Mouse (Mus musculus): ENCODE results near the gene Suco. TPM values are rescaled to one million over a fixed set of nuclear protein-coding genes. Genes with fewer than 3 reads are reported as not detected.

The Suco gene
- 0.18 and 0.69 TPM in 2 replicates for polyA plus RNA-seq (2012)

GRCm38 (mm10) chr1:161876553-161877447 is at the start of gene Suco:
Suco (minus strand) TSS chr1:161876682.
- peaks cover 4% of the 10 kb centered on the region for H3K27me3 ChIP-seq (ENCODE audit: control insufficient read depth)
- peak within 1 kb of the TSS; percentile 79 for H3K4me3 ChIP-seq (replicated peaks)
- H3K4me1 ChIP-seq (ENCODE audit: control insufficient read depth): peaks cover 39% of the 10 kb centered on the region
- TF ChIP-seq TAL1 (IDR thresholded peaks at IDR 0.05; ENCODE audit: low read length): no peak
- no peak for TF ChIP-seq GATA1 (IDR thresholded peaks at IDR 0.05; ENCODE audit: low read length)
- H3K9me3 ChIP-seq (ENCODE audit: control insufficient read depth, low read length): no peaks in the 10 kb centered on the region
- peaks cover 16% of the 10 kb centered on the region for H3K36me3 ChIP-seq (ENCODE audit: control insufficient read depth)

DNA sequence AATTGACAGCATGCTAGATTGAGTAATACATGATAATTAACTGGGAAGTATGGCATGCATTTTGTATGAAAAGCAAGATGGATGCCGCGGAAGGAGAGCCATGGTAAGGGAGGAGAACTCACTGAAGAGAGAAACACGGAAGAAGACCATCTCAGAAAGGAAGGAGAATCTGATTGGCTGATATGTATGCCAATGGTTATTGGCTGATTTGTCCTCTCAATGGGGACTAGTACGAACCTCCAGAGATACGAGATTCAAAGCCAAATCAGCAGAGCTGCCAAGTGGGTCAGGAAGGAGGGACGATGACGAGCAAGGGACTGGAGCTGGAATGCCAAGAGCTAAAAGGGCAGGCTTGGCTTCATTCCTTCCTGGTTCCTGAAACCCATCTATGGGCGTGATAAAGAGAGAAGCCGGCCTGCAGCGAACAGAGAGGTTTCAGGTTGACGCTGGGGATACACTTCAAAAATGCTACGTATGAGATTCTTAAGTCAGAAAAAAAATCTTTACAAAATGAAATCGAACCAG is 48.9 kb upstream of the Suco start:
- Histone ChIP-seq H3K36me3 (ENCODE audit: control insufficient read depth) (no peaks in the 10 kb centered on the region), H3K9me3 (ENCODE audit: control insufficient read depth, low read length) (no peaks in the 10 kb centered on the region), H3K4me3 (replicated peaks) (no peak overlapping the region), H3K27me3 (ENCODE audit: control insufficient read depth) (no peaks in the 10 kb centered on the region), H3K4me1 (ENCODE audit: control insufficient read depth) (peaks cover 2% of the 10 kb centered on the region)
- TF ChIP-seq GATA1 (IDR thresholded peaks at IDR 0.05; ENCODE audit: low read length): no peak
- TF ChIP-seq TAL1 (IDR thresholded peaks at IDR 0.05; ENCODE audit: low read length): no peak

GRCm38 (mm10) chr1:161924321-161924720 is 47.8 kb upstream of the Suco start:
- TF ChIP-seq TAL1 (IDR thresholded peaks at IDR 0.05; ENCODE audit: low read length) (no peak), GATA1 (IDR thresholded peaks at IDR 0.05; ENCODE audit: low read length) (no peak)

DNA sequence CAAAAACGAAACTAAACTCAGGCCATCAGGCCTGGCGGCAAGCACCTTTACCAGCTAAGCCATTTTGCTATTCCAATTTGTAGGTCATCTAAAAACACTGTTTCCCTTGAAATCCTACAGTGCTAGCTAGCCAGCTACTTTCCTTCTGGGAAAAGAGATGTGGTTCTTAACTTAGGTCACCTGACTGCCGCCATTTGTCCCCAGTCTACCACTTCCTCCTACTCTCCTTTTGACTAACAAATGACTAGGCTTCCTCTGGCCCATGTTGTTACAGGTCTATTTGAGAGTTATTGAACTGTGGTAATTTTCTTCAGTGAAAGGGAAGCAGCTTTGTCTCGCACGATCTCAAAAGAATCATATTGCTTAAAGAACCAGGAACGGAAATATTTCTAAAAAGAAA is 45.4 kb upstream of the Suco start:
- H3K27me3 ChIP-seq (ENCODE audit: control insufficient read depth): no peaks in the 10 kb centered on the region
- no peaks in the 10 kb centered on the region for H3K36me3 ChIP-seq (ENCODE audit: control insufficient read depth)
- H3K4me1 ChIP-seq (ENCODE audit: control insufficient read depth): peaks cover 2% of the 10 kb centered on the region
- H3K9me3 ChIP-seq (ENCODE audit: control insufficient read depth, low read length): no peaks in the 10 kb centered on the region
- TF ChIP-seq GATA1 (IDR thresholded peaks at IDR 0.05; ENCODE audit: low read length): no peak
- no peak for TF ChIP-seq TAL1 (IDR thresholded peaks at IDR 0.05; ENCODE audit: low read length)
- H3K4me3 ChIP-seq (replicated peaks): no peak overlapping the region

More at GRCm38 (mm10) chr1:161924321-161924720, 47.8 kb upstream of the Suco start:
- no peaks in the 10 kb centered on the region for H3K9me3 ChIP-seq (ENCODE audit: control insufficient read depth, low read length)
- no peaks in the 10 kb centered on the region for H3K36me3 ChIP-seq (ENCODE audit: control insufficient read depth)
- H3K4me3 ChIP-seq (replicated peaks): no peak overlapping the region
- no peaks in the 10 kb centered on the region for H3K27me3 ChIP-seq (ENCODE audit: control insufficient read depth)
- H3K4me1 ChIP-seq (ENCODE audit: control insufficient read depth): peaks cover 2% of the 10 kb centered on the region

DNA sequence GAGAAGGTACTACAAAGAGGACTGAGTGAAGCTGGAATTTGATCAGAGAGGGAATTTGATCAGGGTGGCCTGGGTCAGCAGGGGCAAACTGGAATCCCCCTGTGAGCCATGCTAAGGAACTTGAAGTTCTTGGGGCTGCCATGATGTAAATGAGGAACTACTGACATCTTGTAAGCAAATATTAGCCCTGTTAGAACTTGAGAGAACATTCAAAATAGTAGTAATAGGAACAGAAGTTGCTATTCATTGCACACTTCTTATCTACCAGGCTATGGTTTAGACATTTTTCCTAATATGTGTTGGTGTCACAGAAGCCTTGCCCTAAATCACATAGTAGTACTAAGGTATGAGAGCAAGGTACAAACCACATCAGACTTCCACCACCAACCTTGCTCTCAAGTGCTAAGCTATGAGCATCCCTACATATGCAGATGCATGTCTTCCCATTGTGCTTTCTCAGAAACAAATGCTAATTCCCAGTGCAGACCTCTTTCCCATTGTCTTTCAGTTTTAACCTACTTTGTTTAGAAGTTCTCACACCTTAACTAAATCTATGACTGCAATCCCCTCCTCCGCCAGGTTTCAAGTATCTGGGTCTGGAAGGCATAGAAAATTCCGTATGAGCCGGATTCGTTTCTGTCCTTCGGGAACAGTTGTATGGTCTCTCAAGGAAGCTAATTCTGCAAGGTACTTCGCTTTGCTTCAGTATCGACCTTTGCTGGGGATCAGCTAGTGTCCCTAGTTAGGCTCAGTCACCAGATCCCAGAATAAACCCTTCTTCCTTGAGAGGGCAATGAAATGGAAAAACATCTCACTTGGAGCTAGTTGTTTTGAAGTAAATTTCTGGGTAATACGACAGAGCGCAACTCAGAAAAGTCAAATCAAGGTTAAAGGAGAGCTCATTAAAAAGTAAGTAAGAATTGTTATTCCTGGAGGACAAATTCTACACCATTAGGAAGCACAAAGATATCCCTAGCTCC is 44.3 kb upstream of the Suco start:
- peaks cover 2% of the 10 kb centered on the region for H3K27me3 ChIP-seq (ENCODE audit: control insufficient read depth)
- peaks cover 4% of the 10 kb centered on the region for H3K4me1 ChIP-seq (ENCODE audit: control insufficient read depth)
- no peaks in the 10 kb centered on the region for H3K36me3 ChIP-seq (ENCODE audit: control insufficient read depth)
- TF ChIP-seq TAL1 (IDR thresholded peaks at IDR 0.05; ENCODE audit: low read length) (no peak), GATA1 (IDR thresholded peaks at IDR 0.05; ENCODE audit: low read length) (no peak)
- H3K4me3 ChIP-seq (replicated peaks): no peak overlapping the region
- H3K9me3 ChIP-seq (ENCODE audit: control insufficient read depth, low read length): no peaks in the 10 kb centered on the region

DNA sequence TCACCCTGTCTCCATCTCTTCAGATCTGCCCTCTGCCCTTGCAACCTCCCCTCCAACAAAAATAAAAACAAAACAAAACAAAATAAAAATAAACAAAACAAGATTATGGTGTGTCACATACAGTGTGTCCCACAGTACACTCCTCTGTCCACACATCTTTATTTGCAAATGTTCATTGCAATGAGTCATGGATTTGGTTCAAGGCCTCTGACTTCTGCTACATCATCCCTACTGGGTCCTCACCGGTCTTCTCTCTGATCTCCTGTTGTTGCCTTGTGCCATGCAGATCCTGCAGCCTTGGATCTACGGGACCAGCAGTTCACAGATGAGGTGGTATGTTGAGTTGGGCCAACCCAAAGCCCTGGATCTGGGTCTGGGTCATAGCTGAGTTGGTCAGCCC is 43.1 kb upstream of the Suco start:
- Histone ChIP-seq H3K4me1 (ENCODE audit: control insufficient read depth) (peaks cover 4% of the 10 kb centered on the region), H3K36me3 (ENCODE audit: control insufficient read depth) (no peaks in the 10 kb centered on the region), H3K4me3 (replicated peaks) (no peak overlapping the region), H3K9me3 (ENCODE audit: control insufficient read depth, low read length) (no peaks in the 10 kb centered on the region), H3K27me3 (ENCODE audit: control insufficient read depth) (peaks cover 2% of the 10 kb centered on the region)
- TF ChIP-seq TAL1 (IDR thresholded peaks at IDR 0.05; ENCODE audit: low read length): no peak
- no peak for TF ChIP-seq GATA1 (IDR thresholded peaks at IDR 0.05; ENCODE audit: low read length)

DNA sequence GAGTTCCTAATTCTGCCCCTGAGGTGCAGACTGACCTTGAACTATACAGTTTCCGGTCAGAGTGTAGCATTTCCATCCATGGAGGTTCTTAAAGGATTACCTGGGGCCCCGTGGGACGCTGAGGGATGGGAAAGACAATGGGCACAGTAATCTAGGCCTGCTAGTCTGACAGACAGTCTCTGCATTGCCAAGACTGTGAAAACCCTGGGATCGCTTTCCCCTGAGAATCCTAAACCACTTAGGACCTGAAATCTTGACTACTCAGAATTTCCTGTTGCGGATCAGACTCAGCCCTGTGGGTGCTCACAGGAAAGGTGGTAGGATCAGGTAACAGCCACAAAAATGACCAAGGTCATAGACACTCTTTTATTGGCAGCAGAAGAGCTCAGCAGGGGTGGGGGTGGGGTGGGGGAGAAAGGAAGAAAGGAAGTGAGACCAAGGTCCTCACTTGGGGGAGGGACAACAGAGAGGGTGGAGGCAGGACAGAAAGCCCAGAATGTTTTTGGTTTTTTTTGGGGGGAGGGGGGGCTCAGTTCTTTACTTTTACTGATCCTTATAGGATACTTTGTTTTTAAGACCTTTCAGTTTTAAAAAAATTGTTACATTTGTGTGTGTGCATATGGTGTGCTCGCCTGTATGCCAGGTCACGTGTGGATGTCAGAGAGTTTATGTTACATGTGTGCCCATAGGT is 42.3 kb upstream of the Suco start:
- no peak for TF ChIP-seq TAL1 (IDR thresholded peaks at IDR 0.05; ENCODE audit: low read length)
- no peak for TF ChIP-seq GATA1 (IDR thresholded peaks at IDR 0.05; ENCODE audit: low read length)
- no peaks in the 10 kb centered on the region for H3K9me3 ChIP-seq (ENCODE audit: control insufficient read depth, low read length)
- H3K27me3 ChIP-seq (ENCODE audit: control insufficient read depth): peaks cover 2% of the 10 kb centered on the region
- H3K4me3 ChIP-seq (replicated peaks): no peak overlapping the region
- peaks cover 4% of the 10 kb centered on the region for H3K4me1 ChIP-seq (ENCODE audit: control insufficient read depth)
- no peaks in the 10 kb centered on the region for H3K36me3 ChIP-seq (ENCODE audit: control insufficient read depth)

- TF ChIP-seq TAL1 (IDR thresholded peaks at IDR 0.05; ENCODE audit: low read length): no peak
- TF ChIP-seq GATA1 (IDR thresholded peaks at IDR 0.05; ENCODE audit: low read length): no peak
- peaks cover 4% of the 10 kb centered on the region for H3K4me1 ChIP-seq (ENCODE audit: control insufficient read depth)
- no peaks in the 10 kb centered on the region for H3K9me3 ChIP-seq (ENCODE audit: control insufficient read depth, low read length)
- peaks cover 2% of the 10 kb centered on the region for H3K27me3 ChIP-seq (ENCODE audit: control insufficient read depth)
- no peak overlapping the region for H3K4me3 ChIP-seq (replicated peaks)
- no peaks in the 10 kb centered on the region for H3K36me3 ChIP-seq (ENCODE audit: control insufficient read depth)
Observed at GRCm38 (mm10) chr1:161917940-161918484, 41.5 kb upstream of the Suco start.
